Mouse (Mus musculus) CH12.LX (cell line): Measurements from ENCODE around the gene Anapc13. TPM values are rescaled to one million over a fixed set of nuclear protein-coding genes. Genes with fewer than 3 reads are reported as not detected.

ENCODE experiments used
- DNase-seq: peaks from one replicate; pipeline ENCODE4 v3.0.0-alpha.2; 2013; ENCODE audit errors: extremely low read depth
- H3K27ac ChIP-seq: 2 replicates; pipeline ENCODE4 v1.5.1; 2012; ENCODE audit warnings: low read depth, mild to moderate bottlenecking, control low read depth, moderate library complexity; ENCODE audit not compliant: insufficient read depth
- H3K27me3 ChIP-seq: replicated peaks from 2 replicates; pipeline ENCODE3; 2012; ENCODE audit warnings: inconsistent platforms
- H3K36me3 ChIP-seq, 2 experiments: replicated peaks in 1 of 2; 2 replicates each; pipeline versions ENCODE3 to v1.6.1; 2012; ENCODE audit warnings: inconsistent platforms in 1 of 2, low read length in 1 of 2, mild to moderate bottlenecking in 1 of 2, mixed read lengths in 1 of 2, moderate library complexity in 1 of 2; ENCODE audit not compliant: control insufficient read depth in 1 of 2, insufficient read depth in 1 of 2
- H3K4me1 ChIP-seq, 2 experiments: 2 replicates each; pipeline ENCODE4 v1.6.1; 2012; ENCODE audit warnings: inconsistent platforms in 1 of 2, moderate library complexity in 1 of 2; ENCODE audit not compliant: insufficient read depth in 2 of 2, control insufficient read depth in 1 of 2
- H3K4me2 ChIP-seq: 2 replicates; pipeline ENCODE4 v1.6.1; 2012; ENCODE audit warnings: low read depth, mild to moderate bottlenecking, control low read depth; ENCODE audit not compliant: poor library complexity, insufficient read depth, severe bottlenecking
- H3K4me3 ChIP-seq, 3 experiments: fragments of 150-350 bp in 1 of 3; sonication (generic) in 1 of 3; replicated peaks in 1 of 3; 2 replicates each; pipeline versions ENCODE3 to v1.5.1; 2011 to 2012; ENCODE audit warnings: low read depth in 2 of 3, low read length in 2 of 3, mild to moderate bottlenecking in 2 of 3, moderate library complexity in 2 of 3, control low read depth in 1 of 3, improper control_type of control experiment in 1 of 3, inconsistent platforms in 1 of 3, mixed read lengths in 1 of 3; ENCODE audit not compliant: poor library complexity in 1 of 3
- H3K79me2 ChIP-seq: replicated peaks from 2 replicates; pipeline ENCODE4 v1.6.1; 2012; ENCODE audit warnings: mild to moderate bottlenecking, moderate library complexity; ENCODE audit not compliant: control insufficient read depth, poor library complexity, insufficient read depth, severe bottlenecking; ENCODE audit errors: extremely low read depth
- H3K9ac ChIP-seq: 2 replicates; pipeline ENCODE4 v1.6.1; 2012; ENCODE audit warnings: low read depth, mild to moderate bottlenecking, control low read depth, moderate library complexity; ENCODE audit not compliant: insufficient read depth
- H3K9me3 ChIP-seq: replicated peaks from 2 replicates; pipeline ENCODE3; 2012; ENCODE audit warnings: low read length, inconsistent platforms, mixed read lengths
- BHLHE40 ChIP-seq: IDR thresholded peaks from 2 replicates; pipeline ENCODE4 v1.6.1; 2011; ENCODE audit warnings: mild to moderate bottlenecking, low read depth, low read length, improper control_type of control experiment
- CHD2 ChIP-seq: IDR thresholded peaks from 2 replicates; pipeline ENCODE4 v1.6.1; 2011; ENCODE audit warnings: low read length, improper control_type of control experiment
- CTCF ChIP-seq, 2 experiments: IDR thresholded peaks in 1 of 2; conservative IDR thresholded peaks in 1 of 2; 2 replicates each; pipeline ENCODE4 v1.5.1; 2011 to 2012; ENCODE audit warnings: low read depth in 2 of 2, low read length in 2 of 2, improper control_type of control experiment in 1 of 2, inconsistent platforms in 1 of 2, mild to moderate bottlenecking in 1 of 2, moderate library complexity in 1 of 2
- ELF1 ChIP-seq: IDR thresholded peaks from 2 replicates; pipeline ENCODE4 v1.6.1; 2014; ENCODE audit warnings: low read depth, mild to moderate bottlenecking, inconsistent platforms, low read length, improper control_type of control experiment
- EP300 ChIP-seq: IDR thresholded peaks from 2 replicates; pipeline ENCODE4 v1.6.1; 2011; ENCODE audit warnings: low read length, improper control_type of control experiment
- ETS1 ChIP-seq: conservative IDR thresholded peaks from 2 replicates; pipeline ENCODE4 v1.6.1; 2012; ENCODE audit warnings: low read depth, mild to moderate bottlenecking, inconsistent platforms, low read length, improper control_type of control experiment, moderate library complexity
- HCFC1 ChIP-seq: IDR thresholded peaks from 2 replicates; pipeline ENCODE4 v1.6.1; 2012; ENCODE audit warnings: low read depth, mild to moderate bottlenecking, inconsistent platforms, low read length, improper control_type of control experiment
- IRF4 ChIP-seq: IDR thresholded peaks from 2 replicates; pipeline ENCODE4 v1.6.1; 2014; ENCODE audit warnings: low read depth, mild to moderate bottlenecking, inconsistent platforms, low read length, improper control_type of control experiment
- JUN ChIP-seq: IDR thresholded peaks from 2 replicates; pipeline ENCODE4 v1.6.1; 2011; ENCODE audit warnings: low read depth, mild to moderate bottlenecking, low read length, improper control_type of control experiment, moderate library complexity; ENCODE audit not compliant: insufficient read depth
- KAT2A ChIP-seq: IDR thresholded peaks from 2 replicates; pipeline ENCODE4 v1.6.1; 2012; ENCODE audit warnings: low read length, improper control_type of control experiment, inconsistent platforms; ENCODE audit not compliant: insufficient replicate concordance
- MAFK ChIP-seq: IDR thresholded peaks from 2 replicates; pipeline ENCODE4 v1.6.1; 2011; ENCODE audit warnings: low read length, improper control_type of control experiment; ENCODE audit not compliant: insufficient replicate concordance
- MYC ChIP-seq: IDR thresholded peaks from 2 replicates; pipeline ENCODE4 v1.6.1; 2011; ENCODE audit warnings: low read depth, mild to moderate bottlenecking, improper control_type of control experiment, low read length
- NRF1 ChIP-seq: IDR thresholded peaks from 2 replicates; pipeline ENCODE4 v1.6.1; 2014; ENCODE audit warnings: low read depth, mild to moderate bottlenecking, inconsistent platforms, low read length, improper control_type of control experiment, moderate library complexity
- RAD21 ChIP-seq: IDR thresholded peaks from 2 replicates; pipeline ENCODE4 v1.6.1; 2011; ENCODE audit warnings: low read depth, mild to moderate bottlenecking, low read length, improper control_type of control experiment, moderate library complexity
- SMC3 ChIP-seq: IDR thresholded peaks from 2 replicates; pipeline ENCODE4 v1.6.1; 2011; ENCODE audit warnings: low read depth, low read length, improper control_type of control experiment
- UBTF ChIP-seq: IDR thresholded peaks from 2 replicates; pipeline ENCODE4 v1.6.1; 2012; ENCODE audit warnings: low read depth, mild to moderate bottlenecking, inconsistent platforms, low read length, improper control_type of control experiment, moderate library complexity
- USF1 ChIP-seq: IDR thresholded peaks from 2 replicates; pipeline ENCODE4 v1.6.1; 2014; ENCODE audit warnings: low read depth, mild to moderate bottlenecking, inconsistent platforms, low read length, improper control_type of control experiment
- ZC3H11A ChIP-seq: IDR thresholded peaks from 2 replicates; pipeline ENCODE4 v1.6.1; 2012; ENCODE audit warnings: low read depth, mild to moderate bottlenecking, inconsistent platforms, low read length, improper control_type of control experiment
- ZKSCAN1 ChIP-seq: IDR thresholded peaks from 2 replicates; pipeline ENCODE4 v1.6.1; 2012; ENCODE audit warnings: low read depth, inconsistent platforms, low read length, improper control_type of control experiment, borderline replicate concordance
- ZMIZ1 ChIP-seq: IDR thresholded peaks from 2 replicates; pipeline ENCODE4 v1.6.1; 2012; ENCODE audit warnings: low read depth, mild to moderate bottlenecking, inconsistent platforms, low read length, improper control_type of control experiment
- ZNF384 ChIP-seq: IDR thresholded peaks from 2 replicates; pipeline ENCODE4 v1.6.1; 2012; ENCODE audit warnings: low read depth, low read length, improper control_type of control experiment, inconsistent platforms
- dilution Hi-C: fragments of 300-500 bp; cut with MboI; formaldehyde crosslinking; loops from 2 replicates; pipeline ENCODE4 v1.14.3; 2020; ENCODE audit warnings: low sequenced_read_pairs; ENCODE audit not compliant: extremely low pct_unique_long_range_greater_than_20kb, extremely low pct_ligation_motif_present
- in situ Hi-C: fragments of 300-500 bp; cut with MboI; formaldehyde crosslinking; loops from 3 replicates; pipeline ENCODE4 v1.14.3; 2019; ENCODE audit warnings: low sequenced_read_pairs, low pct_ligation_motif_present, low pct_unique_long_range_greater_than_20kb, mixed read lengths
- polyA plus RNA-seq: library from polyadenylated mRNA; unstranded; fragments of >175 nt; gene quantifications from 2 replicates; pipeline ENCODE4 v1.2.1, GENCODE M21; 2012; ENCODE audit warnings: low read depth; ENCODE audit not compliant: insufficient read length
- total RNA-seq, 2 experiments: library from RNA; depleted of rRNA; stranded (reverse); fragments of 300-350 nt in 1 of 2; fragments of >200 nt in 1 of 2; gene quantifications; 2 replicates each; pipeline ENCODE4 v1.2.3; 2012 to 2014

The Anapc13 gene
- total and polyA plus RNA-seq, 3 experiments = 20.8 to 87.4 (median 62.6) TPM

DNA sequence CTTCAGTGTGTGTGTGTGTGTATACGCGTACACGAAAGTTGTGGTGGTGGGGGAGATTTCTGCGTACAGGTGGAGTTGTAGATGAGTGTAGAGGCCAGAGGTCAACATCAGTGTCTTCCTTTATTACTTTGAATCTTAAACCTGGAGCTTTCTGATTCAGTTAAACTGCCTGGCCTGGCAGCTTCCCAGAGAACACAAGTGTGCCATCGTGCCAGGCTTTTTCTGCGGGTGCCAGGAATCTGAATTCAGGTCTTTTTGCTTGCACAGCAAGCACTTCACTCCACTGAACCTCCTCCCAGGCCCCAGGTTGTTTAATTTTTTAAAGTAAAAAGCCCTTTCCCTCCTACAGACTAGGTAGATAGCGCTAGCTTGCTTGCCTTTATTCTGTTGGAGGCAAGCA lies 1.3 kb downstream of the Anapc13 start:
- peak overlapping the region; percentile 82 to 100 (median 87) for H3K4me3 ChIP-seq
- peak overlapping the region; percentile 39; the same call in 1 of the 2 replicates for H3K4me2 ChIP-seq
- peaks cover 0 to 26% of the 10 kb centered on the region in 2 experiments for H3K36me3 ChIP-seq
- in situ Hi-C loops = no loop called here
- DNase-seq = no peak
- peaks cover 9% of the 10 kb centered on the region for H3K79me2 ChIP-seq
- no peaks in the 10 kb centered on the region for H3K9me3 ChIP-seq
- H3K27me3 ChIP-seq = no peaks in the 10 kb centered on the region
- H3K9ac ChIP-seq = peak overlapping the region; percentile 62
- no peak overlapping the region for H3K27ac ChIP-seq
- TF ChIP-seq ZMIZ1 (no peak), ZKSCAN1 (no peak), SMC3 (no peak), HCFC1 (no peak), JUN (no peak), RAD21 (no peak), EP300 (no peak)
- peaks cover 2 to 48% of the 10 kb centered on the region in 2 experiments; a peak in 3 of 4 replicates for H3K4me1 ChIP-seq
- dilution Hi-C loops = no loop called here

DNA sequence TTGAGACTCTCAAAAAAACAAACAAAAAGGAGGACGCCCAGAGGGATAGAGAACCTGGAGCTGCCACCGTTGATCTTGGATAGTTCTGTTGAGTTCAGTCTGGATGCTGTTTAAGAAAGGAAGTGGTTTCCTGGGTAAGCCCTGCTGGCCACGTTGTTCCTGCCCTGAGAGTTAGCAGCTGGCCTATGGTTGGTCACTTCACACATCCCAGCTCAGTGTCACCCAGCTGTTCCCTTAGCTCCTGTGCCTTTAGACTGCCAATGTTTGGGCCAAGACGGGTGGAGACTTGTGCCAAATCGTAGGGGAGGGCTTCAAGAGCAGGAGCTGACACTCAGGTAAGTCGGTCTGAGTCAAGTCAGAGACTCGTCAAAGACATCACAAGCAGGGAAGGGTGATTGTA lies 3.0 kb downstream of the Anapc13 start:
- H3K27me3 ChIP-seq = no peaks in the 10 kb centered on the region
- peaks cover 0 to 34% of the 10 kb centered on the region in 2 experiments for H3K36me3 ChIP-seq
- no peak overlapping the region for H3K27ac ChIP-seq
- no peaks in the 10 kb centered on the region for H3K9me3 ChIP-seq
- peaks cover 2 to 37% of the 10 kb centered on the region in 2 experiments; a peak in 3 of 4 replicates for H3K4me1 ChIP-seq
- peaks cover 5% of the 10 kb centered on the region for H3K79me2 ChIP-seq
- no peak overlapping the region for H3K4me2 ChIP-seq
- no peak for DNase-seq
- dilution Hi-C loops = no loop called here
- TF ChIP-seq EP300 (no peak), CHD2 (no peak), ZNF384 (no peak), CTCF (conservative IDR thresholded peaks at IDR 0.05 in 1 of 2, IDR thresholded peaks at IDR 0.05 in 1 of 2; ENCODE audit: low read depth in 2 of 2, low read length in 2 of 2) (no peak), UBTF (no peak), NRF1 (no peak)
- no peak overlapping the region for H3K9ac ChIP-seq
- H3K4me3 ChIP-seq = no peak overlapping the region
- in situ Hi-C loops = no loop called here

DNA sequence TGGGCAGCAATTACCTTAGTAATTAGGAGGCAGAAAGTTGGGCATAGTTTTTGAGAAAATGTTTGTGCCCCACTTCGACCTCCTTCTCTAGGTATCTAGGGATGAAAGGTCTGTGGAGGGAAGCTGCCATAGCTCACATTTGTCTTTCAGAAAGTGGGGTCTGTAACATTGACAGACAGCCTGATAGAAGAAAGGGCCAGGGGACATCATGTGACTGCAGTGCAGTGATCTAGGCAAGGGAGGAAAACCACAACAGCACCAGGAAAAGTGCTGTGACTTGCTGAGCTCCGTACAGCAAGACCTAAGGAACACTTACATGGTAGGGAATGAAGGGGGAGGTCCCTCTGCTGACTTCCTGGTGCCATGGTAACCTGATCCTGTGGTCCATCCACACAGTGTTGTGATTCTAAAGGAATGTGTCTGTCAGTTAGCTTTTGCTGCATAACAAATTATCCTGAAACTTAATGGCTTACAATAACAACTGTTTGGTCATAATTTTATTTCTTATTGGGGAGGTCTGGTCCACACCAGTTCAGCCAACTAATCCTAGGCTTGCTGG lies 5.6 kb downstream of the Anapc13 start:
- H3K9me3 ChIP-seq = no peaks in the 10 kb centered on the region
- H3K27me3 ChIP-seq = no peaks in the 10 kb centered on the region
- peaks cover 2 to 33% of the 10 kb centered on the region in 2 experiments; a peak in 2 of 4 replicates for H3K4me1 ChIP-seq
- in situ Hi-C loops = loop anchor here (10.0 kb wide), 1 partner anchor 243 kb away; no protein-coding TSS in a partner anchor
- no peak overlapping the region for H3K4me2 ChIP-seq
- no peak for TF ChIP-seq MYC
- no peak for TF ChIP-seq ELF1
- TF ChIP-seq BHLHE40 = no peak
- TF ChIP-seq ETS1 = no peak
- TF ChIP-seq IRF4 = no peak
- TF ChIP-seq KAT2A = no peak
- no peak for TF ChIP-seq USF1
- no peak for TF ChIP-seq ZC3H11A
- TF ChIP-seq JUN = no peak
- TF ChIP-seq RAD21 = no peak
- no peak for TF ChIP-seq MAFK
- TF ChIP-seq EP300 = no peak
- TF ChIP-seq, all 38 proteins: peak for 0
- dilution Hi-C loops = no loop called here
- H3K9ac ChIP-seq = no peak overlapping the region
- H3K36me3 ChIP-seq = peaks cover 0 to 42% of the 10 kb centered on the region in 2 experiments
- H3K4me3 ChIP-seq = no peak overlapping the region
- H3K27ac ChIP-seq = no peak overlapping the region
- no peak for DNase-seq
- H3K79me2 ChIP-seq = no peaks in the 10 kb centered on the region
